Mouse (Mus musculus) heart, embryonic 14.5 days (tissue): ENCODE data around the gene Pmm2. TPM values are rescaled to one million over a fixed set of nuclear protein-coding genes. Genes with fewer than 3 reads are reported as not detected.
A peak's percentile ranks its signal among the peaks of the same experiment; 100 is the strongest.

ENCODE experiments used
- ATAC-seq: fragments of 200-750 bp; cut with Nextera tagmentation; 2 replicates; pipeline ENCODE4 v1.8.0; 2017; ENCODE audit warnings: low read depth, moderate TSS enrichment; ENCODE audit not compliant: insufficient number of reproducible peaks, insufficient read depth, low FRiP score
- H3K27ac ChIP-seq, 2 experiments: fragments of 200-500 bp in 1 of 2; fragments of 300-500 bp in 1 of 2; sonication (generic) in 1 of 2; replicated peaks in 1 of 2; 2 replicates each; pipeline ENCODE4 v1.5.1; 2012 to 2014; ENCODE audit warnings: low read depth in 2 of 2, low read length in 2 of 2, control low read depth in 1 of 2, mild to moderate bottlenecking in 1 of 2, mixed read lengths in 1 of 2; ENCODE audit not compliant: control insufficient read depth in 1 of 2, insufficient read depth in 1 of 2
- H3K27me3 ChIP-seq: fragments of 300-500 bp; sonication (generic); 2 replicates; pipeline ENCODE4 v1.6.1; 2014; ENCODE audit warnings: mild to moderate bottlenecking, low read length, control low read depth; ENCODE audit not compliant: control insufficient read depth, insufficient read depth
- H3K36me3 ChIP-seq: fragments of 300-500 bp; sonication (generic); 2 replicates; pipeline ENCODE4 v1.6.1; 2014; ENCODE audit warnings: mild to moderate bottlenecking, control low read depth, low read length, mixed read lengths; ENCODE audit not compliant: control insufficient read depth, insufficient read depth
- H3K4me1 ChIP-seq, 2 experiments: fragments of 200-500 bp in 1 of 2; fragments of 300-500 bp in 1 of 2; sonication (generic) in 1 of 2; 2 replicates each; pipeline ENCODE4 v1.6.1; 2012 to 2014; ENCODE audit warnings: low read length in 2 of 2, control low read depth in 1 of 2, mixed read lengths in 1 of 2; ENCODE audit not compliant: control insufficient read depth in 2 of 2, insufficient read depth in 2 of 2
- H3K4me2 ChIP-seq: fragments of 300-500 bp; sonication (generic); 2 replicates; pipeline ENCODE4 v1.6.1; 2014; ENCODE audit warnings: mild to moderate bottlenecking, low read length
- H3K4me3 ChIP-seq, 2 experiments: fragments of 200-500 bp in 1 of 2; fragments of 300-500 bp in 1 of 2; sonication (generic) in 1 of 2; 2 replicates each; pipeline ENCODE4 v1.5.1; 2012 to 2014; ENCODE audit warnings: low read length in 2 of 2, mild to moderate bottlenecking in 2 of 2, control low read depth in 1 of 2, low read depth in 1 of 2, moderate library complexity in 1 of 2; ENCODE audit not compliant: control insufficient read depth in 1 of 2, insufficient read depth in 1 of 2
- H3K9ac ChIP-seq: fragments of 300-500 bp; sonication (generic); 2 replicates; pipeline ENCODE4 v1.6.1; 2014; ENCODE audit warnings: mild to moderate bottlenecking, low read length
- H3K9me3 ChIP-seq: fragments of 300-500 bp; sonication (generic); 2 replicates; pipeline ENCODE4 v1.6.1; 2016; ENCODE audit warnings: low read length, control low read depth; ENCODE audit not compliant: control insufficient read depth
- WGBS: fragments of 180-500 bp; shearing (Covaris S2); extraction: QIAGEN DNeasy Blood & Tissue Kit; methylation state at CpG from one replicate; pipeline ENCODE4 v1.1.7; 2014; 5-methylcytosine and 5-hydroxymethylcytosine counted together
- polyA plus RNA-seq: library from polyadenylated mRNA; unstranded; fragments of >200 nt; fragmentation: Nextera tagmentation; extraction: Ambion mirVana; gene quantifications from 2 replicates; pipeline ENCODE4 v1.2.1, GENCODE M21; 2014

Gene Pmm2
- polyA plus RNA-seq, 1 experiment from 2014 or later: 38.2 TPM

- Histone ChIP-seq H3K9ac (no peak overlapping the region), H3K27ac (no peak overlapping the region), H3K27me3 (no peaks in the 10 kb centered on the region), H3K4me2 (no peak overlapping the region), H3K4me3 (no peak overlapping the region), H3K4me1 (no peaks in the 10 kb centered on the region), H3K9me3 (no peaks in the 10 kb centered on the region), H3K36me3 (peaks cover 16% of the 10 kb centered on the region)
- no peak for ATAC-seq
- WGBS: 77% methylated on average over 4 of the region's 4 CpGs
Observed at GRCm38 (mm10) chr16:8613039-8613438, 24.4 kb upstream of the Pmm2 start.

DNA sequence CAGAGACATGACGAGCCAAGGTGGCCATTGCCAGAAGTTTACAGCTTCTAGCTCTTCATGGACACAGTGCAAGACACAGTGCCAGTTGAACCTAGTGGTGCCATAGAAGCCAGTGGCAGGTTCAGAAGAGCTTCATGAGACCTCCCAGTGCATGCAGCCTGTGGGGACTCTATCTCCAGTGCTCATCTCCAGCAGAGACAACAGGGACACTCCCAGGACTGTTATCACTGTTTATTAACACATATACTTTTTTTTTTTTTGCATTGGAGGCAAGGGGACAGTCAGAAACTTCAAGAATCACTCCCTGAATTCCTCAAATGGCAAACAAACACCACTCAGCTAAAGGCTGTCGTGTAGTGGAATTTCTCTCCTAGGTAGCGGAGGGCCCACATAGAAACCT is 24.0 kb upstream of the Pmm2 start:
- Histone ChIP-seq H3K36me3 (peaks cover 16% of the 10 kb centered on the region), H3K9ac (no peak overlapping the region), H3K4me2 (no peak overlapping the region), H3K27me3 (no peaks in the 10 kb centered on the region), H3K9me3 (no peaks in the 10 kb centered on the region), H3K4me1 (no peaks in the 10 kb centered on the region), H3K4me3 (no peak overlapping the region), H3K27ac (no peak overlapping the region)
- no peak for ATAC-seq
- 80% methylated on average over 3 of the region's 3 CpGs for WGBS

- Histone ChIP-seq H3K27me3 (no peaks in the 10 kb centered on the region), H3K27ac (no peak overlapping the region), H3K36me3 (peaks cover 13% of the 10 kb centered on the region; the same call in 1 of the 2 replicates), H3K9me3 (no peaks in the 10 kb centered on the region), H3K4me1 (no peaks in the 10 kb centered on the region), H3K4me3 (no peak overlapping the region), H3K4me2 (no peak overlapping the region), H3K9ac (no peak overlapping the region)
- no peak for ATAC-seq
- WGBS: 69% methylated on average over 10 of the region's 10 CpGs
Observed at GRCm38 (mm10) chr16:8619659-8620314, 17.7 kb upstream of the Pmm2 start.

DNA sequence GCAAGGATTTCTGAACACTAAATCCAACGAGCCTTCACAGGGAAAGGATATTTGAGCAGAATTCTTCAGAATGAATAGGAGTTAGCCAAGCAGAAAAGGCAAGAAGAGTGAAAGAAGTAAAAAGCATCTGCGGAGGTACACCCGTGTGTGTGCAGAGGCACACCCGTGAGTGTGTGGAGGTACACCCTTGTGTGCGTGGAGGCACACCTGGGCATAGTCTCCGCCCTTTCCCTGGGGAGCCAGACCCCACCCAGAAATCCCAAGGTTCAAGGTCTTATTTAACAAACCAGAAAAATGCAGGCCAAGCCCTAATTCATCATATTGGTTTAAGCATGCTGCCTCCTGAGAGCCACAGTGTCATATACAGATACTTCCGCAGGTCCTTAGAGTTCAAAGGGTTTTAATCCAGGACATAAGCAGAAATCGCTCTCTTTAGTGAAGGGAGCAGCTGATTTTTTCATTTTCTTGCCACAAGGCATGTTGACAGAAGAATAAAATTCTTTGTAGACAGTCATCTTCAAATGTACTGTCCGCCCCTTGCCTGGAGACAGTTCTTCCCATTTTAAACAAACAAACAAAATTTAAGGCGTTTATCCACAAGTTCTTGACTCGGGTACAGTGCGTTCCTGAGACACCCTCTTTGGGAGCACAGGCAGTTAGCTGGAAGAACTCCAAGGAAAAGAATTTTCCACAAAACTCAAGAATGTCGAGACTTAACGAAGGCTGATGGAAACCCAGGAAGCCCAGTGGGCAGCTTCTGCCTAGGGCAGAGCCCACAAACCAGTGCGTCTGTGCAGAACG is 17.0 kb upstream of the Pmm2 start:
- Histone ChIP-seq H3K9me3 (no peaks in the 10 kb centered on the region), H3K9ac (no peak overlapping the region), H3K27ac (no peak overlapping the region), H3K27me3 (no peaks in the 10 kb centered on the region), H3K36me3 (peaks cover 11% of the 10 kb centered on the region; the same call in 1 of the 2 replicates), H3K4me1 (no peaks in the 10 kb centered on the region), H3K4me3 (no peak overlapping the region), H3K4me2 (no peak overlapping the region)
- ATAC-seq: no peak
- 82% methylated on average over 16 of the region's 16 CpGs for WGBS

- Histone ChIP-seq H3K9ac (no peak overlapping the region), H3K27ac (no peak overlapping the region), H3K9me3 (no peaks in the 10 kb centered on the region), H3K4me1 (no peaks in the 10 kb centered on the region), H3K4me3 (no peak overlapping the region), H3K36me3 (peaks cover 37% of the 10 kb centered on the region), H3K4me2 (no peak overlapping the region), H3K27me3 (no peaks in the 10 kb centered on the region)
- WGBS: 62% methylated on average over 2 of the region's 2 CpGs
- no peak for ATAC-seq
Observed at GRCm38 (mm10) chr16:8630419-8630818, 7.1 kb upstream of the Pmm2 start.

GRCm38 (mm10) chr16:8631428-8631827 is 6.0 kb upstream of the Pmm2 start:
- ATAC-seq: no peak
- H3K27me3 ChIP-seq: no peaks in the 10 kb centered on the region

DNA sequence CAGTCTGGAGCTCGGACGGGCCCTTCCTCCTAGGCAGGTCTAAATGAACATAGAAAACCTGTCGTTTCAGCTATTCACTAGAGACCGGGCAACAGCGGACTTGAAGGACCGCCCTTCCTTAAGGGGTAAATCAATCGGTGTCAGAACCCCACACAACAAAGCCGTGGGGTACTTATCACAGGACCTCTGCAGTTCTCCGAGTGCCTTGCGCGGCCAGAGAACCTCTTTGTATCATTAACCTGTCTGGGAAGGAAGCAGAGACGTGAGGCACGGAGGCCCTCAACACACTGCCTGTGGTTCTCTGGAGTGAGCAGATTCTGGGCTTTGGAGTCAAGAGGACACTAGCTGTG is 632 bp upstream of the Pmm2 start:
- peak overlapping the region; percentile 84 for H3K9ac ChIP-seq
- H3K4me3 ChIP-seq: peak overlapping the region; percentile 69 to 83
- no peaks in the 10 kb centered on the region for H3K27me3 ChIP-seq
- peak; percentile 17; the same call in 1 of the 2 replicates for ATAC-seq
- H3K27ac ChIP-seq: peak overlapping the region; percentile 86 to 90
- H3K9me3 ChIP-seq: no peaks in the 10 kb centered on the region
- H3K36me3 ChIP-seq: peaks cover 35% of the 10 kb centered on the region
- peak overlapping the region; percentile 82 for H3K4me2 ChIP-seq
- peaks cover 10 to 24% of the 10 kb centered on the region in 2 experiments for H3K4me1 ChIP-seq
- WGBS: under 1% methylated on average over 13 of the region's 13 CpGs

More at GRCm38 (mm10) chr16:8631428-8631827, 6.0 kb upstream of the Pmm2 start:
- H3K9ac ChIP-seq: no peak overlapping the region
- H3K36me3 ChIP-seq: peaks cover 42% of the 10 kb centered on the region
- WGBS: 83% methylated on average over 5 of the region's 5 CpGs
- H3K27ac ChIP-seq: no peak overlapping the region
- H3K9me3 ChIP-seq: no peaks in the 10 kb centered on the region
- H3K4me3 ChIP-seq: no peak overlapping the region
- H3K4me2 ChIP-seq: no peak overlapping the region
- peaks cover 3 to 7% of the 10 kb centered on the region in 2 experiments for H3K4me1 ChIP-seq
